Mouse (Mus musculus): ENCODE results near the gene Zfp934.
"Not testable (repeated sequence)": the region's sequence is repeated elsewhere in the genome, so short reads cannot be mapped to it uniquely, and the experiment has no call there.

Zfp934 gene

GRCm38 (mm10) chr13:62571099-62571498, at the start of gene Zfp934:
Gene Zfp934, minus strand, starts transcription at chr13:62571199.
- DNase-seq (ENCODE audit: low spot score in 2 of 2) = not testable (repeated sequence)

DNA sequence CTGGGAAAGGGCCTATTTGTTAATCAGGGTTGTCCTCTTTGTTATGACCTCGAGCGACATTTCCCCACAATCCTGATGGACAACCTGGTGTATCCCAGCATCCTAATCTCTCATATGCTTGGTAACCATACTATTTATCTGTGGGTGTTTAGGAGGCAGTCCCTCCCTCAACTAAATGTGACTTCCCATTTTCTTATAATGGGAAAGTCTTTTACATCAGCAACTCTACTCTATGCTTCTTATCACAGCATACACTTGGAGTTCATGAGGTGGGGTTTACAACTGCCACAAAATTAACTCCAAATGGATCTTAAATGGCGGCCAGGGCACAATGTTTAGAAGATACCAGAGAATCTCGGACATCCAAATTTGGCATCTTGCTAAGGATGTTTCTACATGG, 46.5 kb upstream of the Zfp934 start:
- not testable (repeated sequence) for DNase-seq (ENCODE audit: low spot score in 2 of 2)

- peak; percentile 1 to 21 for DNase-seq (ENCODE audit: low spot score in 2 of 2)
Measured at GRCm38 (mm10) chr13:62561696-62562095, 9.3 kb downstream of the Zfp934 start.

GRCm38 (mm10) chr13:62558189-62559110, 12.5 kb downstream of the Zfp934 start, which contains the start of gene Zfp935:
Gene Zfp935, minus strand, starts transcription at chr13:62558511.
- DNase-seq (ENCODE audit: low spot score in 2 of 2) = peak; percentile 54 to 61

- DNase-seq (ENCODE audit: low spot score in 2 of 2) = not testable (repeated sequence)
Measured at GRCm38 (mm10) chr13:62530129-62530528, 40.9 kb downstream of the Zfp934 start.

- not testable (repeated sequence) for DNase-seq (ENCODE audit: low spot score in 2 of 2)
Measured at GRCm38 (mm10) chr13:62510641-62511420, 60.2 kb downstream of the Zfp934 start.

GRCm38 (mm10) chr13:62472661-62473060, 98.3 kb downstream of the Zfp934 start:
- DNase-seq (ENCODE audit: low spot score in 2 of 2) = not testable (repeated sequence)

DNA sequence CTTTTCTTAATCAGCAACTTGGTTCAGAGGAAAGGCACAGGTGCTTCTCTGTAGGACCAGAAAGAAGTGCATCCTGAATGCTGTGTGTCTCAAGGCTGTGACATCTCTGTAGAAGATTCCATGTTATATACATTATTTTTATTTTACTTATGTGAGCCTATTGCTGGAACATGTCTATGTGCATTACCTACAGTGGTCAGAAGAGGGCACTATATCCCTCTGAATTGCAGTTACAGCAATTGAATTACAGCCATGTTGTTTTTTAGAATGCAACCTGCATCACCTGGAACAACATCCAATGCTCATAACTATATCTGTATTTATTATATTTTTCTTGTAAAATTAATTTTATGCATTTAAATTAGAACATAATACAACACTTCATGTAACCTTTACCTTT, 101.1 kb downstream of the Zfp934 start:
- DNase-seq (ENCODE audit: low spot score in 2 of 2) = peak; percentile 50 to 55

GRCm38 (mm10) chr13:62466424-62467334, 104.3 kb downstream of the Zfp934 start, which contains the start of gene Gm49359:
Gene Gm49359, minus strand, starts transcription at chr13:62466832.
- DNase-seq (ENCODE audit: low spot score in 2 of 2) = peak; percentile 83 to 85

Measured in natural killer cell, adult 2 months (primary cell).